Mouse (Mus musculus): ENCODE measurements around the gene Cxcr4.

GRCm38 (mm10) chr1:128557953-128558352, 34.1 kb downstream of the Cxcr4 start:
- TF ChIP-seq CTCF (IDR thresholded peaks at IDR 0.05; ENCODE audit: low read depth, low read length): no peak
- TF ChIP-seq GATA1 (IDR thresholded peaks at IDR 0.05; ENCODE audit: borderline replicate concordance, low read length): no peak
